In the genomic region with DNA sequence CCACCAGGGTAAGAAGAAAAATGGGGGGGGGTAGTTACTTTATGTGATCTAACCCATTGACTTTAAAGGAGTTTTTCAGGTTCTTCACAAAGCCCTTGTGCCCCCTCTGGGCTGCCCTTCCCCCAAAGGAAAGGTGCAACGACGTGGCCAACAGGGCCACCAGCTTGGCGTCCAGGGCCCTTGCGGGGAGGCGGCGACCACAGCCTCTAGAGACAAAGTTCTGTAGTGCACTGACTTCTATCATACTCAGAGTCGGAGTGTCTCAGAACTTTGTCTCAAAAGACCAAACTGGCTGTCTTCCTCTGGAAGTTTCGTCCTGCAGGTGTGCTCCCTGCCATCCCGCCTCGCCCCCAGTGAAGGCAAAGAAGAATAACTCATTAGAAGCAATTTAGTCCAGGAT, we compare ENCODE assay signal across 8 mouse cellular contexts.
DNase-seq lines count a peak whose midpoint lies in the region; ATAC-seq and TF ChIP-seq lines count a peak whose summit lies in the region.

No protein-coding gene starts in this region.

- no peak for ATAC-seq in intestine, embryonic 16.5 days
- ATAC-seq in neural tube, embryonic 14.5 days (ENCODE audit: low read depth): no peak

- TF ChIP-seq POLR2A in embryonic fibroblast, embryonic 13.5 days (IDR thresholded peaks at IDR 0.05; ENCODE audit: low read depth, low read length): no peak

- H3K27me3 ChIP-seq in intestine, embryonic 16.5 days (replicated peaks; ENCODE audit: control insufficient read depth, insufficient read depth, low read length): no peaks in the 10 kb centered on the region
- 0 out of 2 replicates have a peak, but pooled peaks cover 4% of the 10 kb centered on the region for H3K27me3 ChIP-seq in neural tube, embryonic 14.5 days (ENCODE audit: control insufficient read depth, insufficient read depth, low read length)

- intact Hi-C loops in gastrocnemius, postnatal 14 days (cut with DNase I; ENCODE audit: low total_unique reads): no loop called here

- no peaks in the 10 kb centered on the region for H3K9me3 ChIP-seq in intestine, embryonic 16.5 days (ENCODE audit: control insufficient read depth, low read length)
- no peaks in the 10 kb centered on the region for H3K9me3 ChIP-seq in neural tube, embryonic 14.5 days (ENCODE audit: control insufficient read depth, low read length)

- DNase-seq in ovary, postnatal 36 days (ENCODE audit: low spot score): peak; percentile 12
- no peak for DNase-seq in ovary, postnatal 10 days (ENCODE audit: low spot score)
- no peak for DNase-seq in gastrocnemius, postnatal 14 days
- DNase-seq in yolk sac, embryonic 10.5 days (ENCODE audit: low spot score): no peak
- no peak for DNase-seq in spleen, postnatal 36 days (ENCODE audit: low spot score in 2 of 2)

- 24% methylated on average over 10 of the region's 10 CpGs for WGBS in intestine, embryonic 16.5 days
- 20% methylated on average over 10 of the region's 10 CpGs for WGBS in neural tube, embryonic 14.5 days

- no peak overlapping the region for H3K27ac ChIP-seq in embryonic fibroblast, embryonic 13.5 days (ENCODE audit: insufficient read depth, low read length)
- 0 out of 2 replicates have a peak overlapping the region, but pooled peaks have one; percentile 3 for H3K27ac ChIP-seq in intestine, embryonic 16.5 days (ENCODE audit: low read length)
- H3K27ac ChIP-seq in neural tube, embryonic 14.5 days (ENCODE audit: low read depth, low read length): no peak overlapping the region

- no peaks in the 10 kb centered on the region for H3K36me3 ChIP-seq in intestine, embryonic 16.5 days (ENCODE audit: control insufficient read depth, insufficient read depth, low read length)
- H3K36me3 ChIP-seq in neural tube, embryonic 14.5 days (ENCODE audit: control insufficient read depth, insufficient read depth, low read length): no peaks in the 10 kb centered on the region

- peak overlapping the region; percentile 61 for H3K4me3 ChIP-seq in embryonic fibroblast, embryonic 13.5 days (ENCODE audit: insufficient read depth, low read length)
- H3K4me3 ChIP-seq in intestine, embryonic 16.5 days (ENCODE audit: low read length): peak overlapping the region; percentile 84
- peak overlapping the region; percentile 61 for H3K4me3 ChIP-seq in neural tube, embryonic 14.5 days (ENCODE audit: low read depth, low read length)

- peak overlapping the region; percentile 92 for H3K9ac ChIP-seq in intestine, embryonic 16.5 days (ENCODE audit: low read depth, low read length)
- H3K9ac ChIP-seq in neural tube, embryonic 14.5 days (replicated peaks; ENCODE audit: low read depth, low read length): no peak overlapping the region

- no peak for TF ChIP-seq CTCF in embryonic fibroblast, embryonic 13.5 days (IDR thresholded peaks at IDR 0.05; ENCODE audit: borderline replicate concordance, insufficient read depth, low read length)

- peak overlapping the region; percentile 85 for H3K4me2 ChIP-seq in intestine, embryonic 16.5 days (ENCODE audit: low read depth, low read length)
- peak overlapping the region; percentile 99 for H3K4me2 ChIP-seq in neural tube, embryonic 14.5 days (ENCODE audit: low read depth, low read length)

- H3K4me1 ChIP-seq in embryonic fibroblast, embryonic 13.5 days (ENCODE audit: control insufficient read depth, insufficient read depth, low read length): peaks cover 4% of the 10 kb centered on the region; the same call in 1 of the 2 replicates
- H3K4me1 ChIP-seq in intestine, embryonic 16.5 days (ENCODE audit: control insufficient read depth, insufficient read depth, low read length): peaks cover 6% of the 10 kb centered on the region; the same call in 1 of the 2 replicates
- H3K4me1 ChIP-seq in neural tube, embryonic 14.5 days (ENCODE audit: control insufficient read depth, insufficient read depth, low read length): peaks cover 5% of the 10 kb centered on the region; the same call in 1 of the 2 replicates
